Mouse (Mus musculus) kidney, adult 2 months (tissue): Measurements from ENCODE around the gene Antxr1.

Experiments
- CTCF ChIP-seq: fragments of 200-500 bp; conservative IDR thresholded peaks from 2 replicates; pipeline ENCODE4 v1.5.1; 2011; ENCODE audit warnings: low read depth, mild to moderate bottlenecking, control low read depth, low read length, moderate library complexity, mixed read lengths; ENCODE audit not compliant: insufficient read depth, insufficient read length
- POLR2A ChIP-seq: fragments of 200-500 bp; IDR thresholded peaks from one replicate; pipeline ENCODE4 v1.6.1; 2011; ENCODE audit warnings: low read depth, low read length, control low read depth

DNA sequence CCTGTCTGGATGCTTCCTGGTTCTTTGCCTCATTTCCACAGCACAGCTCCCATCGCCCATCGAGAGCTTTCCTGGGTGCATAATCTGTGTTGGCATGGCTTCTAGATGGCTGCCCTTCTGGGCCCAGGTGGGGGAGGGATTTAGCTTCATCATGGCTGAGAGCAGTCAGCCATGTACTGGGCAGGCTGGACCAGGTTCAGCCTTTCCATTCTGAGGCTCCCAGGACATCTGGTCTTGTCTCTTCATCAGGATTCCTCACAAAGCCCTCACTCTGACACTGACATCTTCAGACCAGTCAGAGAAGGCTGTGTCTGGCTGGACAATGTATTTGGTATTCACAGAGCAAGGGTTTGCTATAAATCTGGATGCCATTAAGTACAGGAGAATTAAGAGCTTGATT is 219.6 kb downstream of the Antxr1 start:
- TF ChIP-seq POLR2A (no peak), CTCF (no peak)
